Mouse (Mus musculus): ENCODE results near the gene Zfp146.
"Not testable (repeated sequence)": the region's sequence is repeated elsewhere in the genome, so short reads cannot be mapped to it uniquely, and the experiment has no call there.

Zfp146 gene

GRCm38 (mm10) chr7:30169583-30170282 lies at the start of gene Zfp146:
Zfp146 (minus strand) TSS chr7:30169750.
- peak; percentile 93 for DNase-seq (ENCODE audit: low read depth)

- no peak for DNase-seq (ENCODE audit: low read depth)
Observed at GRCm38 (mm10) chr7:30217277-30217676, 47.7 kb upstream of the Zfp146 start.

GRCm38 (mm10) chr7:30216723-30217151 lies 47.2 kb upstream of the Zfp146 start:
- DNase-seq (ENCODE audit: low read depth), result no peak

- no peak for DNase-seq (ENCODE audit: low read depth)
Observed at GRCm38 (mm10) chr7:30215875-30216274, 46.3 kb upstream of the Zfp146 start.

GRCm38 (mm10) chr7:30213881-30214280 lies 44.3 kb upstream of the Zfp146 start:
- DNase-seq (ENCODE audit: low read depth), result no peak

- DNase-seq (ENCODE audit: low read depth), result no peak
Observed at GRCm38 (mm10) chr7:30211025-30211424, 41.5 kb upstream of the Zfp146 start.

- DNase-seq (ENCODE audit: low read depth), result not testable (repeated sequence)
Observed at GRCm38 (mm10) chr7:30206364-30206763, 36.8 kb upstream of the Zfp146 start.

GRCm38 (mm10) chr7:30205383-30205782 lies 35.8 kb upstream of the Zfp146 start:
- no peak for DNase-seq (ENCODE audit: low read depth)

GRCm38 (mm10) chr7:30204380-30204779 lies 34.8 kb upstream of the Zfp146 start:
- DNase-seq (ENCODE audit: low read depth), result no peak

GRCm38 (mm10) chr7:30202895-30203690 lies 33.5 kb upstream of the Zfp146 start:
- no peak for DNase-seq (ENCODE audit: low read depth)

- DNase-seq (ENCODE audit: low read depth), result not testable (repeated sequence)
Observed at GRCm38 (mm10) chr7:30200661-30201060, 31.1 kb upstream of the Zfp146 start.

- no peak for DNase-seq (ENCODE audit: low read depth)
Observed at GRCm38 (mm10) chr7:30200200-30200599, 30.6 kb upstream of the Zfp146 start.

GRCm38 (mm10) chr7:30199498-30200139 lies 30.1 kb upstream of the Zfp146 start:
- DNase-seq (ENCODE audit: low read depth), result no peak

- DNase-seq (ENCODE audit: low read depth), result peak; percentile 62
Observed at GRCm38 (mm10) chr7:30198481-30198971, 29.0 kb upstream of the Zfp146 start, which contains the start of gene Capns1. Capns1 (minus strand) TSS chr7:30198811.

GRCm38 (mm10) chr7:30197592-30198129 lies 28.1 kb upstream of the Zfp146 start:
- DNase-seq (ENCODE audit: low read depth), result no peak

GRCm38 (mm10) chr7:30196171-30196570 lies 26.6 kb upstream of the Zfp146 start:
- no peak for DNase-seq (ENCODE audit: low read depth)

GRCm38 (mm10) chr7:30195461-30195860 lies 25.9 kb upstream of the Zfp146 start:
- no peak for DNase-seq (ENCODE audit: low read depth)

- DNase-seq (ENCODE audit: low read depth), result peak; percentile 89
Observed at GRCm38 (mm10) chr7:30194884-30195283, 25.3 kb upstream of the Zfp146 start.

- no peak for DNase-seq (ENCODE audit: low read depth)
Observed at GRCm38 (mm10) chr7:30194101-30194831, 24.7 kb upstream of the Zfp146 start.

- no peak for DNase-seq (ENCODE audit: low read depth)
Observed at GRCm38 (mm10) chr7:30193581-30194100, 24.1 kb upstream of the Zfp146 start.

GRCm38 (mm10) chr7:30193013-30193412 lies 23.5 kb upstream of the Zfp146 start:
- no peak for DNase-seq (ENCODE audit: low read depth)
